Mouse (Mus musculus): ENCODE results near the gene Piezo1.

GRCm38 (mm10) chr8:122556030-122557009 is 5.2 kb upstream of the Piezo1 start:
- no peak for TF ChIP-seq CTCF (IDR thresholded peaks at IDR 0.05; ENCODE audit: low read depth)
- TF ChIP-seq EP300 (IDR thresholded peaks at IDR 0.05; ENCODE audit: low read depth): no peak

Measured in liver, postnatal 0 days (tissue).